Mouse (Mus musculus): ENCODE data around the gene Krtap9-5. TPM values are rescaled to one million over a fixed set of nuclear protein-coding genes. Genes with fewer than 3 reads are reported as not detected.

Krtap9-5 gene
- polyA plus RNA-seq, 1 experiment from 2014 or later, result not detected

DNA sequence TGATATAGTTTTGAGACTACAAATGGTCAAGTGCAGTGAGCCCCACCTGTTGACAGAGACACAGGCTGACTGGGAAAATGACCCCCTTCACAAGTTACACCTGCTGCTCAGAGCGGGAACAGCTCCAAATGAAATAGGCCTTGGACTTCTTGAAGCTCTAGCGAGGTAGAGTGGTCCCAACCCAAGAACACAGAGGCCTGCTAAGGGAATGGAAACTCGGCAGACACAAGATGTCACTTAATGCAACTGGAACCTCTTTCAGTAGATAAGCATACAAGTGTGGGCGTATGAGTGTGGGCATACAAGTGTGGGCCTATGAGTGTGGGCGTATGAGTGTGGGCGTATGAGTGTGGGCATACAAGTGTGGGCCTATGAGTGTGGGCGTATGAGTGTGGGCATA, 50.8 kb downstream of the Krtap9-5 start:
- WGBS, result 86% methylated on average over 7 of the region's 7 CpGs
- Histone ChIP-seq H3K9ac (ENCODE audit: low read depth, low read length) (no peak overlapping the region), H3K4me2 (ENCODE audit: low read depth, low read length) (no peak overlapping the region), H3K27me3 (replicated peaks; ENCODE audit: control insufficient read depth, insufficient read depth, low read length) (peaks cover 10% of the 10 kb centered on the region), H3K36me3 (ENCODE audit: control insufficient read depth, insufficient read depth, low read length) (no peaks in the 10 kb centered on the region), H3K9me3 (ENCODE audit: control insufficient read depth, low read length) (no peaks in the 10 kb centered on the region), H3K4me3 (ENCODE audit: low read depth, low read length) (no peak overlapping the region), H3K27ac (replicated peaks; ENCODE audit: low read depth, low read length) (no peak overlapping the region), H3K4me1 (ENCODE audit: control insufficient read depth, insufficient read depth, low read length) (no peaks in the 10 kb centered on the region)
- DNase-seq (ENCODE audit: low spot score), result no peak
- ATAC-seq (ENCODE audit: low read depth), result no peak

Other genes with a start within 250 kb of the Krtap9-5 start
- gene Gm14180, start 214.2 kb upstream of the Krtap9-5 start, polyA plus RNA-seq (2014; fragmentation: Nextera tagmentation; extraction: Ambion mirVana), result not detected in 2 replicates
- gene Gm11595, start 175.6 kb upstream of the Krtap9-5 start, polyA plus RNA-seq (2014; fragmentation: Nextera tagmentation; extraction: Ambion mirVana), result not detected in 2 replicates
- gene Krtap4-8, start 167.8 kb upstream of the Krtap9-5 start, polyA plus RNA-seq (2014; fragmentation: Nextera tagmentation; extraction: Ambion mirVana), result not detected in 2 replicates
- gene Krtap4-9, start 163.3 kb upstream of the Krtap9-5 start, polyA plus RNA-seq (2014; fragmentation: Nextera tagmentation; extraction: Ambion mirVana), result not detected in 2 replicates
- not detected in 2 replicates for gene Gm11596, start 155.0 kb upstream of the Krtap9-5 start, polyA plus RNA-seq (2014; fragmentation: Nextera tagmentation; extraction: Ambion mirVana)
- gene Gm11569, start 149.5 kb upstream of the Krtap9-5 start, polyA plus RNA-seq (2014; fragmentation: Nextera tagmentation; extraction: Ambion mirVana), result not detected in 2 replicates
- gene Gm11554, start 144.0 kb upstream of the Krtap9-5 start, polyA plus RNA-seq (2014; fragmentation: Nextera tagmentation; extraction: Ambion mirVana), result not detected in 2 replicates
- not detected in 2 replicates for gene Krtap4-13, start 138.6 kb upstream of the Krtap9-5 start, polyA plus RNA-seq (2014; fragmentation: Nextera tagmentation; extraction: Ambion mirVana)
- not detected in 2 replicates for gene Gm11564, start 132.8 kb upstream of the Krtap9-5 start, polyA plus RNA-seq (2014; fragmentation: Nextera tagmentation; extraction: Ambion mirVana)
- gene 2300003K06Rik, start 110.4 kb upstream of the Krtap9-5 start, polyA plus RNA-seq (2014; fragmentation: Nextera tagmentation; extraction: Ambion mirVana), result not detected in 2 replicates
- gene Krtap4-16, start 96.9 kb upstream of the Krtap9-5 start, polyA plus RNA-seq (2014; fragmentation: Nextera tagmentation; extraction: Ambion mirVana), result not detected in 2 replicates
- gene Gm11568, start 90.6 kb upstream of the Krtap9-5 start, polyA plus RNA-seq (2014; fragmentation: Nextera tagmentation; extraction: Ambion mirVana), result not detected in 2 replicates
- gene Gm11559, start 84.0 kb upstream of the Krtap9-5 start, polyA plus RNA-seq (2014; fragmentation: Nextera tagmentation; extraction: Ambion mirVana), result not detected in 2 replicates
- not detected in 2 replicates for gene Krtap9-1, start 75.1 kb upstream of the Krtap9-5 start, polyA plus RNA-seq (2014; fragmentation: Nextera tagmentation; extraction: Ambion mirVana)
- not detected in 2 replicates for gene Gm11567, start 69.3 kb upstream of the Krtap9-5 start, polyA plus RNA-seq (2014; fragmentation: Nextera tagmentation; extraction: Ambion mirVana)
- gene Krtap31-1, start 40.6 kb upstream of the Krtap9-5 start, polyA plus RNA-seq (2014; fragmentation: Nextera tagmentation; extraction: Ambion mirVana), result not detected in 2 replicates
- gene Gm11565, start 33.7 kb upstream of the Krtap9-5 start, polyA plus RNA-seq (2014; fragmentation: Nextera tagmentation; extraction: Ambion mirVana), result not detected in 2 replicates
- gene Krtap31-2, start 12.2 kb upstream of the Krtap9-5 start, polyA plus RNA-seq (2014; fragmentation: Nextera tagmentation; extraction: Ambion mirVana), result not detected in 2 replicates
- gene Krtap29-1, start 30.6 kb downstream of the Krtap9-5 start, polyA plus RNA-seq (2014; fragmentation: Nextera tagmentation; extraction: Ambion mirVana), result not detected in 2 replicates
- gene Krtap16-1, start 38.1 kb downstream of the Krtap9-5 start, polyA plus RNA-seq (2014; fragmentation: Nextera tagmentation; extraction: Ambion mirVana), result 0.26 TPM in 1 of 2 replicates, not detected in the other
- gene Krtap17-1, start 45.5 kb downstream of the Krtap9-5 start, polyA plus RNA-seq (2014; fragmentation: Nextera tagmentation; extraction: Ambion mirVana), result 0.38 and 0.63 TPM in 2 replicates
- gene Krt33a, start 67.7 kb downstream of the Krtap9-5 start, polyA plus RNA-seq (2014; fragmentation: Nextera tagmentation; extraction: Ambion mirVana), result 0.20 and 0.54 TPM in 2 replicates
- gene Krt33b, start 81.4 kb downstream of the Krtap9-5 start, polyA plus RNA-seq (2014; fragmentation: Nextera tagmentation; extraction: Ambion mirVana), result 0.96 and 1.3 TPM in 2 replicates
- gene Krt34, start 93.1 kb downstream of the Krtap9-5 start, polyA plus RNA-seq (2014; fragmentation: Nextera tagmentation; extraction: Ambion mirVana), result 0.40 TPM in 1 of 2 replicates, not detected in the other
- gene Krt31, start 102.1 kb downstream of the Krtap9-5 start, polyA plus RNA-seq (2014; fragmentation: Nextera tagmentation; extraction: Ambion mirVana), result 0.30 and 1.3 TPM in 2 replicates
- 0.79 and 1.4 TPM in 2 replicates for gene Krt32, start 139.8 kb downstream of the Krtap9-5 start, polyA plus RNA-seq (2014; fragmentation: Nextera tagmentation; extraction: Ambion mirVana)
- 1.5 and 2.9 TPM in 2 replicates for gene Krt35, start 147.8 kb downstream of the Krtap9-5 start, polyA plus RNA-seq (2014; fragmentation: Nextera tagmentation; extraction: Ambion mirVana)
- gene Krt36, start 157.2 kb downstream of the Krtap9-5 start, polyA plus RNA-seq (2014; fragmentation: Nextera tagmentation; extraction: Ambion mirVana), result 0.28 and 0.29 TPM in 2 replicates
- gene Krt13, start 173.1 kb downstream of the Krtap9-5 start, polyA plus RNA-seq (2014; fragmentation: Nextera tagmentation; extraction: Ambion mirVana), result 9.6 and 60.5 TPM in 2 replicates
- 156 and 236 TPM in 2 replicates for gene Krt15, start 187.5 kb downstream of the Krtap9-5 start, polyA plus RNA-seq (2014; fragmentation: Nextera tagmentation; extraction: Ambion mirVana)
- 82.2 and 120 TPM in 2 replicates for gene Krt19, start 200.2 kb downstream of the Krtap9-5 start, polyA plus RNA-seq (2014; fragmentation: Nextera tagmentation; extraction: Ambion mirVana)
- not detected in 2 replicates for gene Krt9, start 244.8 kb downstream of the Krtap9-5 start, polyA plus RNA-seq (2014; fragmentation: Nextera tagmentation; extraction: Ambion mirVana)

Measured in embryonic facial prominence, embryonic 14.5 days (tissue).